Mouse (Mus musculus): ENCODE data around the gene Vamp4. TPM values are rescaled to one million over a fixed set of nuclear protein-coding genes. Genes with fewer than 3 reads are reported as not detected.

Gene Vamp4
- total and polyA plus RNA-seq, 3 experiments, result 9.6 to 17.1 TPM; not detected in 1

DNA sequence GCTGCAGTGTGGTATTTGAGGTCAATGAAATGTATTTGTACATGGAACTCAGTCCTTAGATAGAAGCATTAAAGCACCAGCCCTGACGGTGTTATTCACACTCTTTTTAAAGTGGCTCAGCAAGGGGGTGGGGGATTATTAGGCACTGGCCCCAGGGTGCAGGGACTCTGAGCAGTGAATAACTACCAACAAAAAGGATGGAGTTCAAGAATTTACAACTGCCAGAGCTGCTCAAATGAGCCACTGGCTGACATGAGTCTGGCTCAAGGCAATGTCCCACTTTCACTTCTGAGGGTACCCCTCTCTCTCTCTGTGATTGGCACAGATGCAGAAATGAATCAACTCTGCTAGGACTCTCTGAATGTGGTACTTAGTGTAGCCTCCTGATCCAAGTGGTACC lies 37.8 kb downstream of the Vamp4 start:
- Histone ChIP-seq H3K36me3 (ENCODE audit: control insufficient read depth in 1 of 2, insufficient read depth in 2 of 2, low read length in 2 of 2) (no peaks in the 10 kb centered on the region), H3K79me2 (ENCODE audit: control insufficient read depth, insufficient read depth, low read length, poor library complexity) (no peaks in the 10 kb centered on the region), H3K4me3 (ENCODE audit: control insufficient read depth in 1 of 2, insufficient read depth in 1 of 2, low read depth in 2 of 2, low read length in 2 of 2) (no peak overlapping the region), H3K27ac (ENCODE audit: control insufficient read depth, low read depth, low read length) (no peak overlapping the region), H3K4me1 (ENCODE audit: control insufficient read depth in 1 of 2, insufficient read depth in 2 of 2, low read length in 2 of 2) (no peaks in the 10 kb centered on the region), H3K27me3 (ENCODE audit: control insufficient read depth in 1 of 2, insufficient read depth in 2 of 2, low read length in 2 of 2) (peaks cover 5 to 11% of the 10 kb centered on the region in 2 experiments), H3K9me3 (replicated peaks; ENCODE audit: insufficient read depth, low read length) (no peaks in the 10 kb centered on the region), H3K9ac (ENCODE audit: control insufficient read depth, low read depth, low read length, poor library complexity, severe bottlenecking) (no peak overlapping the region)
- no peak for DNase-seq (ENCODE audit: low read depth, low spot score)
- TF ChIP-seq SIN3A (IDR thresholded peaks at IDR 0.05; ENCODE audit: low read length) (no peak), EP300 (IDR thresholded peaks at IDR 0.05; ENCODE audit: low read depth in 1 of 2, low read length in 2 of 2) (no peak), KAT2A (conservative IDR thresholded peaks at IDR 0.05; ENCODE audit: low read depth, low read length) (no peak), MYC (IDR thresholded peaks at IDR 0.05; ENCODE audit: low read depth, low read length) (no peak), MXI1 (IDR thresholded peaks at IDR 0.05; ENCODE audit: low read depth, low read length) (no peak), SMC3 (IDR thresholded peaks at IDR 0.05; ENCODE audit: low read depth, low read length) (no peak), NRF1 (IDR thresholded peaks at IDR 0.05; ENCODE audit: insufficient read depth, low read depth, low read length, poor library complexity, severe bottlenecking) (no peak), ZC3H11A (IDR thresholded peaks at IDR 0.05; ENCODE audit: low read depth, low read length) (no peak), USF2 (IDR thresholded peaks at IDR 0.05; ENCODE audit: borderline replicate concordance in 1 of 2, insufficient read depth in 1 of 2, low read depth in 1 of 2, low read length in 2 of 2) (no peak), HCFC1 (IDR thresholded peaks at IDR 0.05; ENCODE audit: low read depth, low read length) (no peak), TCF12 (IDR thresholded peaks at IDR 0.05; ENCODE audit: low read depth, low read length) (no peak), POLR2A (IDR thresholded peaks at IDR 0.05; ENCODE audit: control insufficient read depth in 1 of 2, insufficient read depth in 1 of 2, low read depth in 1 of 2, low read length in 2 of 2, poor library complexity in 1 of 2) (no peak), ETS1 (IDR thresholded peaks at IDR 0.05; ENCODE audit: low read depth, low read length) (no peak)

DNA sequence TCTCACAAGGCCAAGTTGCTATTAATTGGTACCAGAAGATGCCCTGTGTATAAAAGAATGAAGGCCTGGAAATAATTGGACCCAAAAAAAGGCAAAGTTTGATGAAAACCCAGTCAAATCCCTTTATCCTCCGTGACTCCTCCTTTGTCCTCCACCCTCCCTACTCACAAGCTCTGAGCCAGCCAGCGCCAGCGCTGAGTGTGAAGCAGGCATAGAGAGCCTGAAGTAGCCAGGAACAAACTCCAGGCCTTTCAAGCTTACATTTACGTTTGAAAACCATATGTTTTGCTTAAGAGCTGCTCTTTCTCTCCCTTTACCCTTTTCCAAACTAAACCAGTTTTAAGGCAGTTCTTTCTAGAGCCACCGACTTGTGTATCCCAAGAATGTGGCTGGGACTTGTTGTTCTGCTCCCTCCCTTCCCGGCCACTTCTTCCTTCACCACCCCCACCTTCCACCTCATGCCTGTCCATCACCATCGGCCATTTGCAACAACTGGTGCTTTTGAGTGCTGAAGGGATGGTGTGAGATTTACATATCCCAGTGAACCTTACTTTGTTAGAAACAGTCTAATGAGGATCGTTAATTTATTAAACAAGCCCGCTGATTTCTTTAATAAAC lies 39.4 kb downstream of the Vamp4 start:
- TF ChIP-seq POLR2AphosphoS2 (IDR thresholded peaks at IDR 0.05; ENCODE audit: low read length) (no peak), JUND (IDR thresholded peaks at IDR 0.05; ENCODE audit: low read depth, low read length) (no peak), TAL1 (IDR thresholded peaks at IDR 0.05; ENCODE audit: low read length) (no peak), ZMIZ1 (IDR thresholded peaks at IDR 0.05; ENCODE audit: low read depth, low read length) (no peak), UBTF (IDR thresholded peaks at IDR 0.05; ENCODE audit: borderline replicate concordance, insufficient read depth, low read depth, low read length) (no peak), NRF1 (IDR thresholded peaks at IDR 0.05; ENCODE audit: insufficient read depth, low read depth, low read length, poor library complexity, severe bottlenecking) (no peak), ZC3H11A (IDR thresholded peaks at IDR 0.05; ENCODE audit: low read depth, low read length) (no peak), POLR2A (IDR thresholded peaks at IDR 0.05; ENCODE audit: control insufficient read depth in 1 of 2, insufficient read depth in 1 of 2, low read depth in 1 of 2, low read length in 2 of 2, poor library complexity in 1 of 2) (no peak), TCF12 (IDR thresholded peaks at IDR 0.05; ENCODE audit: low read depth, low read length) (no peak), MXI1 (IDR thresholded peaks at IDR 0.05; ENCODE audit: low read depth, low read length) (no peak), USF1 (IDR thresholded peaks at IDR 0.05; ENCODE audit: low read depth, low read length) (no peak)
- no peak for DNase-seq (ENCODE audit: low read depth, low spot score)
- H3K9ac ChIP-seq (ENCODE audit: control insufficient read depth, low read depth, low read length, poor library complexity, severe bottlenecking), result no peak overlapping the region

More for the DNA sequence above, 39.4 kb downstream of the Vamp4 start:
- Histone ChIP-seq H3K4me1 (ENCODE audit: control insufficient read depth in 1 of 2, insufficient read depth in 2 of 2, low read length in 2 of 2) (no peaks in the 10 kb centered on the region), H3K27ac (ENCODE audit: control insufficient read depth, low read depth, low read length) (no peak overlapping the region), H3K36me3 (ENCODE audit: control insufficient read depth in 1 of 2, insufficient read depth in 2 of 2, low read length in 2 of 2) (no peaks in the 10 kb centered on the region), H3K4me3 (ENCODE audit: control insufficient read depth in 1 of 2, insufficient read depth in 1 of 2, low read depth in 2 of 2, low read length in 2 of 2) (no peak overlapping the region), H3K27me3 (ENCODE audit: control insufficient read depth in 1 of 2, insufficient read depth in 2 of 2, low read length in 2 of 2) (peaks cover 5 to 11% of the 10 kb centered on the region in 2 experiments), H3K79me2 (ENCODE audit: control insufficient read depth, insufficient read depth, low read length, poor library complexity) (no peaks in the 10 kb centered on the region), H3K9me3 (replicated peaks; ENCODE audit: insufficient read depth, low read length) (no peaks in the 10 kb centered on the region)

All from MEL (cell line).